8 mouse cellular contexts compared by ENCODE assay signal in the genomic region with DNA sequence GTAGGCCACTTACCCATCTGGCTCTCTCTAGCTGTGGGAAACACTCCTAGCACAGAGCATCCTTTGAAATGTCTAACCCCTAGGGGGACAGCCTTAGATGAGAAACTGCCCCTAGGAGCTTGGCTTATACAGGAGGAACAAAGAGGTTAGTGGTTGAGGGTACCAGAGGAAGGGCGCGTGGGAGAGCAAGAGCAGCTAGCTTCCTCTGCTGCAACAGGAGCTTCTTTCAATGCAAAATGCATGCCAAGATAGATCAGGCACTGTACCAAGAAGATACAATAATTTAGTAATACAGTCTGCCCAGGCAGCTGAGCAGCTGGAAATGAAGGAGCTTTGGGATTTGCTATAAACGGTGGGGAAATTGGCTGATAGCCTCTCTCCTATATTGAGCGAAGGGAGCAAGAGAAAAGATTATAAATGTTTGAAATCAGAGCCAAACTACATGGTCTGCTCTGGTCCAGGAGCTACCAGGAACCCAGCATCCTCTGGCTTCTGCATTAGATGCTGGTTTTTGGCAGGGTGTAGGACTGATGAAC.
DNase-seq lines count a peak whose midpoint lies in the region; ATAC-seq and TF ChIP-seq lines count a peak whose summit lies in the region.

No protein-coding gene starts in this region.

- H3K9ac ChIP-seq in hindbrain, postnatal 0 days (replicated peaks; ENCODE audit: low read length): no peak overlapping the region

- H3K4me2 ChIP-seq in hindbrain, postnatal 0 days (ENCODE audit: low read depth, low read length): no peak overlapping the region

- no peak overlapping the region for H3K4me3 ChIP-seq in hindbrain, postnatal 0 days (ENCODE audit: low read length)

- H3K27ac ChIP-seq in hindbrain, postnatal 0 days: peak overlapping the region; percentile 58

- peak; percentile 71 for DNase-seq in brain, embryonic 14.5 days (ENCODE audit: low read depth)
- DNase-seq in cerebellum, adult 9-11 months: peak; percentile 27
- DNase-seq in hindbrain, postnatal 0 days (ENCODE audit: low spot score): peak; percentile 65
- DNase-seq in left cerebral cortex, postnatal 4 days: peak; percentile 23
- no peak for DNase-seq in gastrocnemius, postnatal 25 days
- DNase-seq in spleen, postnatal 4 days (ENCODE audit: low spot score in 2 of 2): no peak
- DNase-seq in kidney, postnatal 4 days: no peak
- DNase-seq in gastrocnemius, postnatal 36 days: no peak

- no peaks in the 10 kb centered on the region for H3K27me3 ChIP-seq in hindbrain, postnatal 0 days (ENCODE audit: insufficient read depth, low read length)

- H3K9me3 ChIP-seq in hindbrain, postnatal 0 days (ENCODE audit: low read length): no peaks in the 10 kb centered on the region

- ATAC-seq in hindbrain, postnatal 0 days: peak; percentile 89

- no peaks in the 10 kb centered on the region for H3K36me3 ChIP-seq in hindbrain, postnatal 0 days (ENCODE audit: insufficient read depth, low read length)

- TF ChIP-seq POLR2A in brain, embryonic 14.5 days (IDR thresholded peaks at IDR 0.05; ENCODE audit: borderline replicate concordance, extremely low read depth, insufficient read depth, insufficient read length, poor library complexity, severe bottlenecking): no peak

- H3K4me1 ChIP-seq in hindbrain, postnatal 0 days (ENCODE audit: insufficient read depth, low read length): peaks cover 15% of the 10 kb centered on the region; the same call in 1 of the 2 replicates

- intact Hi-C loops in left cerebral cortex, postnatal 4 days (cut with DNase I): loop anchor here (5.0 kb wide), 1 partner anchor 82 kb away; no protein-coding TSS in a partner anchor
- intact Hi-C loops in gastrocnemius, postnatal 36 days (cut with DNase I): no loop called here

- 31% methylated on average over 4 of the region's 4 CpGs for WGBS in hindbrain, postnatal 0 days

- TF ChIP-seq CTCF in brain, embryonic 14.5 days (IDR thresholded peaks at IDR 0.05; ENCODE audit: borderline replicate concordance, extremely low read depth, insufficient read depth, insufficient read length): no peak
- TF ChIP-seq CTCF in hindbrain, postnatal 0 days (IDR thresholded peaks at IDR 0.05; ENCODE audit: low read depth): peak; percentile 37; the same call in 1 of the 2 replicates

Comparison
In these comparisons a context has a peak if more than half of its experiments do, and no peak if none do; other contexts are left out.
1. DNase-seq: peak in brain, embryonic 14.5 days (single experiment), cerebellum, adult 9-11 months (single experiment), hindbrain, postnatal 0 days (single experiment) and left cerebral cortex, postnatal 4 days (single experiment); none in gastrocnemius, postnatal 25 days (single experiment), spleen, postnatal 4 days (0 of 2), kidney, postnatal 4 days (0 of 2) and gastrocnemius, postnatal 36 days (0 of 2).